Mouse (Mus musculus): ENCODE results near the gene Nap1l4.
A peak's percentile ranks its signal among the peaks of the same experiment; 100 is the strongest.

Nap1l4 gene

GRCm38 (mm10) chr7:143475876-143476275 is 73.0 kb downstream of the Nap1l4 start:
- no peak for DNase-seq

GRCm38 (mm10) chr7:143474811-143475210 is 74.1 kb downstream of the Nap1l4 start:
- no peak for DNase-seq

DNA sequence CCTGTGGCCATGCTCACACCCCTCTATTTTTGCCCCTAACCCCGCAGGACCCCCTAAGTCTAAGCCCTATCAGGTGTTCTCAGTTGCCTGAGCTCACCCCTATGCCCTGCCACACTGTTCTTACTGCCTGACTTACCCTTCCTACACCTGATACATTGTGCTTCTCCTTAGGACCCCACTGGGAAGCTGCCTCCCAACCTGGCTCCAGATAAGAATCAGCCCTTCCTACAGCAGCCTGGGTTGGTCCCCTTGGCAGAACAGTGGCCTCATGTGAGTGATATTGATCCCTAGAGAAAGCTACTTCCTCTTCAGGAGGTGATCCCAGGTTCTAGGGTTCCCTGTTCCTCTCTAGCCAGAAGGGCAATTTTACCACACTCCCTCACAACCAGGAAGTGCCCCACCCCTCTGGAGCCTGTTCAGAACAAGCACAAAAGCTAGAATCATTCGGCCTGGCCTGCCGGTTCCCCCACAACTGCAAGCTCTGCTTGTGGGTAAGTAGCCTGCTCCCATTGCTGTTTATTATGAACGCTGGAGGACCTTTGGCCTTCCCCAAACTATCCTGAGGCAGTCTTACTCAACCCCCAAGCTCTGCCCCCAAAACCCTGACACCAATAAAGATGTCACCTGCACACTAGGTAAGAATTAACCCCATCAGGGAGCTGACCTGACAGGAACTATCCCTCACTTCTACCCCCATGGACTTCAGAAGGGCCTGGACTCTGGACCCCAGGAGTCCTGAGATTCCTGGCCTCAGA is 75.4 kb downstream of the Nap1l4 start, which contains the start of gene Slc22a18:
Gene Slc22a18 (plus strand): TSS at position 390 of the 755 bp plus-strand sequence.
- DNase-seq = no peak

DNA sequence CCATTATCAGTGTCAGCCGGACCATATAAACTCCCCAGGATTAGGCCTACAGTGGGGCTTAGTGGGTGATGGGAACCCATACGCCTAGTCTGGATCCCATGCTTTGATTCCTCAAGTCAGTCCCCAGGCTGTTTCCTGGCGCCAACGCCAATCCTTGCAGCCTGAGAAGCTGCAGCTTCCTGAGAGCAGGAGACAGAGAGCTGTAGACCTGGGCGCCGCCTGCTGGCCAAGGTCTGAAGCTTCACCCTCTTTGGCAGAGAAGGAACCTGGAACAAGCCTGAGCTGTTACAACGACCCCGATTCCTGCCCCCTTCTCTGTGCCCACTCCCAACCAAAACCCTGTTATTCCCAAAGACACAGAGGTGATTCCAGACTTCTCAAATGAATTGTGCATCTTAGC is 79.0 kb downstream of the Nap1l4 start:
- DNase-seq = peak; percentile 66

DNA sequence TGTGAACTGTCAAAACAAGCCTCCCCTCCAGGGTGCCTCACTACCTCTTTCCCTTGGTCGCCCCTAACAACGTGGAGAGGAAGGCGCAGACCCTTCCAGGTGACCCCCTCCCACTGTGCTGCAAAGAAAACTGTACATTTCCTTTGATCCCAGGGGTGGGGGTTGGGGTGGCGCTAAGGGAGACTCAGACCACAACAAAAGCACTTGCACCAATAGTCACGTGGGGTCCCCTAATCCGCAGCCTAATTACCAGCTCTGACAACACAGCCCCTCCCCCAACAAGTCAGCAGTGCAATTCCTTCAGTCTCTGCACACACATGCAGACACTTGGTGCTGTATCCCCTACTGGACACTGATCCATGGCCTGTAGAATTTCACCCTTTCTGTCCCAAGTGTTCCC is 81.2 kb downstream of the Nap1l4 start:
- DNase-seq = no peak

DNA sequence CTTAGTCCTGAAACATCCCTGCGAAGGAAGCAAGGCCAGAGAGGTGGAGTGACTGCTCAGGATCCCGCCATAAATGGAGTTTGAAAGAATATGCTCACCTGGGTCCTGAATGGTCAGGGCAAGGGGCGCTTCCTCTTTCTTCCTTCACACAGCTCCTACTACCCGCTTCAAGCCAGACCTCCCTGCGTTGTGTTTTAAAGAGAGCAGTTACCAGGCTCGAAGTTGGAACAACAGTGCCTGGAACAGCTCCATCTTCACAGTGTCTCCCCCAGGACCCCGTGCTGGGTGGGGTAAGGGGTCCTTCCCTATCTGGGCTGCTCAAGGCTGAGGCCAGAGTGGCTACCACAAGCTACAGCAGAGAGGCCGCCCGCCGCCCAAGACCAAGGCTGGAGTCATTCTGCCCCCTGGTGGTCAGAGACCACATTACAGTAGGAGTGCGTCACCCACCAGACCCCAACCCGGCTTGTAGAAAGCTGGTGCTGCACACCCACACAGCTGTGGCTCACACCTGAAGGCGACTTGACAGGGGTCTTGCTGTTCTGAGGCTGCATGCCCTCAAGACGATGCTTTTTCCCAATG is 82.7 kb downstream of the Nap1l4 start:
- peak; percentile 80 for DNase-seq

DNA sequence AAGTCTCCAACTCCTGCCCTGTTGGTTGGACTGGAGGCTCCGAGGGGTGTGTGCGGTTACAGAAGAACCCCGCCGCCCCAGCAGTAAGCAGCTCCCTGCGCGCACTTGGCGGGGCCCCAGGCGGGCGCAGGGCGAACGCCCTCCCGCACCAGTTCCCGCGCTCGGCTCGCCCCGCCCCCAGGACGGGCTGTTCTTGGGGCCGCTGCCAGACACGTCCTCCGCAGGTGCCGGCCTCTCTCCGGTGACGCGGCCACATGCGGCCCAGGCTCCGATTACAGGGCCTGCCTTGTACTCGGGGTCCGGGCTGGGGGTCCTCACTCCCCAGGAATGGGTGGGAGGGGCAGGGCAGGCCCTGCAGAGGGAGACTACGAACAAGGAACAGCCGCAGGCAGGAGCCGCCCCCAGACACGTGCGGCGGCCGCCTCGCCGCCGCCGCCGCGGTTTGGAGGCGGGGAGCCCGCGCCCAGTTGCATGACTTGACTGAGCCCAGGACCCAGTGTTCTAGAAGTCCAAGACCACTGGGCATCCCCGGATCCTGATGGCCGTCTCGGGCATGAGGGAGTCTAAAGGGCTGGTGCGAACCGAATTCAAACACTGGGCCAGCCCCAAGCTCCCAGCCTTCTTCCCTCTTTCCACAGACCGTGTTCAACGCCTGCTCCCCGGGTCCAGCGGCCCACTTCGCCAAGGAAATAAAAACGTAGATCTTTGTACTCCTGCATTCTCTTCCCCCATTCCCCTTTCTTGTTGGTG is 83.9 kb downstream of the Nap1l4 start:
- DNase-seq = peak; percentile 33

DNA sequence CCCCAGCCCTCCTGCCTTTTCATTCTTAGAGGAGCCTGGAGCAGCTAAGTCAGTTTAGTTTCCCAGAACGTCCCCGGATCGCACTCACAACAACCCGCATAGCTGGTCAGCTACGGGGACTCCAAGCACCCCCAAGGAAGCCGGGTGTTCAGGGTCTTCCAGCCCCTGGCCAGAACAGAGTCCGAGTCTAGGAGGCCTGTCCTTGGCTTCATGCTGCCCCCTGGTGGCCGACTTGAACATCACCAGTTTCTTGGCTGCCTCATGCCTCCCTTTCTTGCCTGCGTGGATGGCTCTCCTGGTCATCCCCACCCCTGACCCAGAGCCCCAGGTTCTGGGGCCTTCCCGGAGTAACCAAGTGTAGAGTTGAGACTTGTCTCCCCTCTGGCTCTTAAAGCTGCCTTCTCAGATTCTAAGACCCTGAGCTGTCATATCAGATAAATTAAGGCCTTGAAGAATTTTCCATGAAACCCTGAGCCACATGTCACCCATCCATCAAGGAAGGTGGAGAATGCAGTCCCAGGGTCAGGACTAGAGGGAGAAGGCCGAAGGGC is 85.0 kb downstream of the Nap1l4 start:
- DNase-seq = peak; percentile 68

All from thymus, postnatal 25 days (tissue).